ENCODE assay signal across 8 mouse cellular contexts in the genomic region with DNA sequence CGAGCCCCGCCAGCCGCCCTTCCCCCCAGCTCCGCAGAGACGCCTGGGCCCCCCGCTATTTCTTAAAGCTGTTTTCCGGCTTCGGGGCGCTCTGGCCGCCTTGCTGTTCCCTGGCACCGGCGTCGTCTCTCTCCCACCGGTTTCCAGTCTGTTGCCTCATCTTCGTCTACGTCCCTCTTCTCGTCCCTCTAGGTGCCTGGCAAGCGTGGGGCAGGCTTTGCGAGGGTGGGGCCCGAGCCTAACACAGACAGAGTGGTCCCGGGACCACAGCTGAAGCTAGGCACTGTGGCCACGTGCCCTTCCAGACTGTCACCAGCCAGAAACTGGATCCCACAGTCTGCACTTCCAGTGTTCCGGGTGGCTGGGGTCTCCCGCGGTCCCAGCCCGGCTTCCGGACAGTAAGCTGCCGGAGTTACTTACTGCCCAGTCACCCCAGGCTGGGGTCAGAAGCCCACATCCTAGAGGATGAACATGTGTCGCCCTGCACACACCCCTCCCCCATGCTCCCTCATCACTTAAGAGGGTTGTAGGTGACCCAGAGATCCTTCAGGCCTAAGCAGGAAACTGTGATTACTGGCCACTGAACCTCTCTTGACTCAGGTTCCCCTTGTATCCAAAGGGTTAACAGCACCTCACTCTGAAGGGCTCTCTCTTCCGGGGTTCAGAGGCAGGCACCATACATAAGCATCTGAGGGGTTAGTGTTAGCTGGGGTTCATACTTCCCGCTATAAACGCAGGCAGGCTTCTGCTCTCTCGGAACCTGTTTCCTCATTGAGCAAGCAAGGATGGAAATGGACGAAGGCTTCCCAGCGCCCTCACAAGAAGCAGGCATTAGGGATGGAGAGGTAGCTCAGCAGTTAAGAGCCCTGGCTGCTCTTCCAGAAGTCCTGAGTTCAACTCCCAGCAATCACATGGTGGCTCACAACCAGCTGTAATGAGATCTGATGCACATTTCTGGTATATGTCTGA. TPM values are rescaled to one million over a fixed set of nuclear protein-coding genes. Genes with fewer than 3 reads are reported as not detected.
A peak's percentile ranks its signal among the peaks of the same experiment; 100 is the strongest.
DNase-seq lines count a peak whose midpoint lies in the region; ATAC-seq and TF ChIP-seq lines count a peak whose summit lies in the region.
"Had no signal": no experiment of that assay in that cellular context is flagged by ENCODE, and none has a peak within 500 bp of the region (broad histone marks: within the 10 kb centered on the region; RNA-seq: fewer than 3 reads in every experiment).

No protein-coding gene starts in this region.

- H3K4me1 ChIP-seq in spleen, adult 2 months (ENCODE audit: control insufficient read depth, insufficient read depth, insufficient read length), result peaks cover 9% of the 10 kb centered on the region; the same call in 1 of the 2 replicates
- peaks cover 14% of the 10 kb centered on the region for H3K4me1 ChIP-seq in liver, postnatal 0 days (ENCODE audit: insufficient read depth)

- peak overlapping the region; percentile 5; the same call in 1 of the 2 replicates for H3K4me3 ChIP-seq in spleen, adult 2 months (ENCODE audit: extremely low read depth, insufficient read depth, insufficient read length)
- peak overlapping the region; percentile 52 for H3K4me3 ChIP-seq in liver, postnatal 0 days (ENCODE audit: low read depth, low read length)

- no peak for DNase-seq in spleen, adult 2 months (ENCODE audit: low read depth in 1 of 2, low spot score in 2 of 2)
- DNase-seq in spleen, adult 12 weeks (ENCODE audit: low spot score), result no peak
- DNase-seq in liver, postnatal 0 days, result no peak
- peak; percentile 41 to 52 for DNase-seq in thymus, postnatal 36 days
- no peak for DNase-seq in adrenal gland, postnatal 4 days (ENCODE audit: low spot score in 2 of 2)
- no peak for DNase-seq in gastrocnemius, adult 8-10 months (ENCODE audit: low spot score in 2 of 2)

- peak overlapping the region; percentile 76 for H3K4me2 ChIP-seq in liver, postnatal 0 days (ENCODE audit: low read depth, low read length)

- peaks cover 24% of the 10 kb centered on the region for H3K27me3 ChIP-seq in spleen, adult 2 months (ENCODE audit: control insufficient read depth, insufficient read depth, low read length)
- peaks cover 43% of the 10 kb centered on the region for H3K27me3 ChIP-seq in liver, postnatal 0 days (ENCODE audit: insufficient read depth, low read length)

- no peak overlapping the region for H3K9ac ChIP-seq in liver, postnatal 0 days (replicated peaks)

- H3K9me3 ChIP-seq in liver, postnatal 0 days (ENCODE audit: low read length), result no peaks in the 10 kb centered on the region

- no peak for TF ChIP-seq POLR2A in spleen, adult 2 months (IDR thresholded peaks at IDR 0.05; ENCODE audit: low read depth, low read length)

- TF ChIP-seq CTCF in spleen, adult 2 months (IDR thresholded peaks at IDR 0.05; ENCODE audit: extremely low read depth, insufficient read depth, insufficient read length, insufficient replicate concordance), result no peak
- TF ChIP-seq CTCF in liver, postnatal 0 days (IDR thresholded peaks at IDR 0.05; ENCODE audit: low read depth), result no peak

- TF ChIP-seq EP300 in liver, postnatal 0 days (IDR thresholded peaks at IDR 0.05; ENCODE audit: low read depth), result no peak

- ATAC-seq in granulocyte monocyte progenitor cell, adult 5-6 weeks (replicated peaks; ENCODE audit: poor library complexity, severe bottlenecking), result peak; percentile 25
- ATAC-seq in liver, postnatal 0 days, result no peak

- no peak overlapping the region for H3K27ac ChIP-seq in spleen, adult 2 months (ENCODE audit: insufficient read depth, low read length)
- H3K27ac ChIP-seq in liver, postnatal 0 days (ENCODE audit: low read depth), result no peak overlapping the region

- 6% methylated on average over 34 of the region's 35 CpGs for WGBS in spleen, adult 2 months
- WGBS in liver, postnatal 0 days (ENCODE audit: insufficient replicate concordance), result 5% methylated on average over 35 of the region's 35 CpGs

- no peaks in the 10 kb centered on the region for H3K36me3 ChIP-seq in spleen, adult 2 months (ENCODE audit: control insufficient read depth, insufficient read depth, low read length)
- no peaks in the 10 kb centered on the region for H3K36me3 ChIP-seq in liver, postnatal 0 days (replicated peaks; ENCODE audit: insufficient read depth, low read length)

RNA-seq across cellular contexts. Expression of gene Fibcd1, which starts 1.2 kb away (rescaled TPM):
- polyA plus RNA-seq in spleen, adult 2 months (2012; rRNA removed), result 0.16 and 0.20 TPM in 2 replicates
- total RNA-seq in granulocyte monocyte progenitor cell, adult 5-6 weeks (2014; fragmentation: Nextera tagmentation), result not detected in 2 replicates
- not detected in 2 replicates for total RNA-seq in granulocyte monocyte progenitor cell, adult 5-6 weeks (2017)
- not detected in 2 replicates for polyA plus RNA-seq in liver, postnatal 0 days (2015; fragmentation: Nextera tagmentation; extraction: Ambion mirVana)
- total RNA-seq in adrenal gland, postnatal 4 days (2021), result 1 to 10 TPM; 1.1 to 2.2 TPM
- total RNA-seq in gastrocnemius, adult 8-10 months (2022), result not detected
- total RNA-seq: liver, adult 2 months had no signal
- polyA plus RNA-seq: liver, adult 2 months had no signal

RNA-seq across cellular contexts. Expression of gene Qrfp, which starts 36.6 kb away (rescaled TPM):
- polyA plus RNA-seq in spleen, adult 2 months (2012; rRNA removed), result 0.93 and 1.1 TPM in 2 replicates
- not detected in 2 replicates for total RNA-seq in granulocyte monocyte progenitor cell, adult 5-6 weeks (2014; fragmentation: Nextera tagmentation)
- total RNA-seq in granulocyte monocyte progenitor cell, adult 5-6 weeks (2017), result not detected in 2 replicates
- polyA plus RNA-seq in liver, postnatal 0 days (2015; fragmentation: Nextera tagmentation; extraction: Ambion mirVana), result 0.07 and 0.08 TPM in 2 replicates
- total RNA-seq in adrenal gland, postnatal 4 days (2021), result not detected
- not detected for total RNA-seq in gastrocnemius, adult 8-10 months (2022)
- total RNA-seq: liver, adult 2 months had no signal
- polyA plus RNA-seq: liver, adult 2 months had no signal

RNA-seq across cellular contexts. Expression of gene Lamc3, which starts 40.1 kb away (rescaled TPM):
- polyA plus RNA-seq in spleen, adult 2 months (2012; rRNA removed), result 2.1 and 2.7 TPM in 2 replicates
- not detected in 2 replicates for total RNA-seq in granulocyte monocyte progenitor cell, adult 5-6 weeks (2014; fragmentation: Nextera tagmentation)
- not detected in 2 replicates for total RNA-seq in granulocyte monocyte progenitor cell, adult 5-6 weeks (2017)
- polyA plus RNA-seq in liver, postnatal 0 days (2015; fragmentation: Nextera tagmentation; extraction: Ambion mirVana), result 0.02 TPM in 1 of 2 replicates, not detected in the other
- total RNA-seq in adrenal gland, postnatal 4 days (2021), result 10 to 100 TPM; 18.7 to 19.6 TPM
- total RNA-seq in gastrocnemius, adult 8-10 months (2022), result under 1 TPM; 0.07 to 0.67 (median 0.30) TPM

Comparison
In these comparisons a context has a peak if more than half of its experiments do, and no peak if none do; other contexts are left out.
1. DNase-seq: peak in thymus, postnatal 36 days (2 of 2); none in spleen, adult 2 months (0 of 2), spleen, adult 12 weeks (single experiment), liver, postnatal 0 days (single experiment), adrenal gland, postnatal 4 days (0 of 2) and gastrocnemius, adult 8-10 months (0 of 2).
2. RNA of gene Lamc3, which starts 40.1 kb away (total RNA-seq): 18.7 to 19.6 TPM in adrenal gland, postnatal 4 days; 0.07 to 0.67 TPM in gastrocnemius, adult 8-10 months and not detected in granulocyte monocyte progenitor cell, adult 5-6 weeks; every median in the first group is over 10 times any median in the second.